Mouse (Mus musculus) layer of hippocampus, adult 11-12 months (tissue): ENCODE data around the gene Tagln3.
A peak's percentile ranks its signal among the peaks of the same experiment; 100 is the strongest.

ENCODE experiments used
- DNase-seq: peaks from one replicate; pipeline ENCODE4 v3.0.0; 2022; ENCODE audit warnings: low spot score

Gene Tagln3

DNA sequence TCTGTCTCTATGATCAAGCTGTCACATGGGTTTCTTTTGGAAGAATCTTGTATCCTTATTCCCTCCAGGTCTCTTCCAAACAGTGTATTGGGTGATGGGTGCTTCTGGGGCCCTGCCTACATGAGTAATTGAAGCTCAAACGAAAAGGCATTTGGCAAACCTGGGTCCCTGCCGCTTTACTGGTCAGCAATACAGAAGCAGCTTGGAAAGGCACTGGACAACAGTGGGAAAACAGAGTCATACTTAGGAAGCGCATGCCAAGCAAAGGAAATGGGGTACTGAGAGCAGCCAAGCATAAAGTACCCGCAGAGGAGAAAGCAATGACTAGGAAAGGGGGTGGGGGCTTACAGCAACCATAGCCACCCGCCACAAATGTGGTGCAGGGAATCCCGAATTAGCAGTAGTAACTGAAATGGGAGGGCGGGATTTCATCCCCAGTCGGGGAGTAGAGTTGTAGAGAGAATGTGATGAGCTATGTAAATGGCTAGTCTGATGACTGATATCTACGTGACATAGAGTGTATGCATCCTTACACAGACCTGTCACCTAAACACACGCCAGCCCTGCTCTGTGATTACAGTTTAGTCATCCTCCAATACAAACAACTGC lies 4.3 kb downstream of the Tagln3 start:
- no peak for DNase-seq

DNA sequence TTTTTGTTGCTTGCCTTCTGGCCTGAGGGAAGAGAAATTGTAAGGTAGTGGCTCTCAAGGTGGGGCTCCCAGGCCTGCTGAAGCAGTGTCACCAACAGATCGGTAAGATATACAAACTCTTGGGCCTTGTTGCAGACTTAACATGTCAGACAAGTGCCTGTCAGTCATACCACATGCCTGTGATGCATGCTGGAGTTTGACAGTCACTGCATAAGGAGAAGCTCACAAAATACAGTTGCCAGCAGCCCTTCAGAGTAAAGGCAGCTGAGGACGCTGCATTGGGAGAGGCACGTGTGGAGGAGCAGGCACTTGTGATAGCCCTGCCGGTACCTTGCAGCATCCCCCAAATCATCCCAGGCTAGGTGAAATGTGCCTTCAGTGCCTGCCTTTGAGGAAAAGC lies 6.1 kb downstream of the Tagln3 start:
- DNase-seq = no peak

DNA sequence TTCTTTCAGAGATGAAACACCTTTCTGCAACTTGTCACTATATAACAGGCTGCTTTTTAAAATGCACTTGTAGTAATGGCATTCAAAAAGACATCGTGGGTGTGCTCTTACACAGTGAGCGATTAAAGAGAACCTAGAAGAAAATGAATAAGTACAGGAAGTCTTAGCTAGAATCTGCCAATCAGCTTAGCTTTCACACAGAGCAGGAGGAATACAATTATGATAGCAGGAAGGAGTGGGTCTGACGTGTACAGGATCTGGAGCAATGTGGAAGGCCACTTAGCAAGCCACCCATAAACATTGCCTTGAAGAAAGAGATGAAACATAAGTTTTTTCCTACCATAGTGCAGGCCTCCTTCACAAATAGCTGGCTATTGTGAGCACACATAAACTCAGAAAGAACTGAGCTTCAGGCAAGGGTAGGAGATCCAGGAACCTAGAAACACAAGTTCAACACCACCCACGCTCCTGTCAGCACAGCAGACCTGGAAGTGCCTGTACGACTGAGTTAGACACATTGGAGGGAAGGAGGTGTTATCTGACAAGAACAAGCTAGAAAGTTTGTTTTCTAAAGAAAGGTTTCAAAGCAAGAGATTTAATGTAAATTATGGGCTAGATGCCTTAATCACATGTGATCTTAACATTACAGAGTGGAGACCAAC lies 9.8 kb downstream of the Tagln3 start:
- no peak for DNase-seq

DNA sequence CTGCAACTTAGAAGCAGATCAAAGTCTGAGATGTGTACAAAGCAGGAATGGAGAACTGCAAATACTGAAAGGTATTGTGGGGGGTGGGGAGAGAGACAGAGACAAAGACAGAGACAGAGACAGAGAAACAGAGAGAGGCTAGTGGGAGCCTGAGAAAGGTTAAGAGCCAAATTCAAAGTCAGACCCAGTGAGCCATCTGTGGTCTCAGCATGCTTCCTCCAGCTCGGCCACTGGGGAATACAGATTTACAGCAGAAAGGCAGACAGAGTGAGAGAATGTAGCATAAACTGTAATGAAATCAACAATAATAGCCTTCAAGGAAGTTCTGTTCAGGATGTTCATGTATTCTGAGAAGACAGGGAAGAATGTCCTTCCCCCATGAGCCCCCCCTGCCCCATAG lies 10.5 kb downstream of the Tagln3 start:
- DNase-seq = no peak

DNA sequence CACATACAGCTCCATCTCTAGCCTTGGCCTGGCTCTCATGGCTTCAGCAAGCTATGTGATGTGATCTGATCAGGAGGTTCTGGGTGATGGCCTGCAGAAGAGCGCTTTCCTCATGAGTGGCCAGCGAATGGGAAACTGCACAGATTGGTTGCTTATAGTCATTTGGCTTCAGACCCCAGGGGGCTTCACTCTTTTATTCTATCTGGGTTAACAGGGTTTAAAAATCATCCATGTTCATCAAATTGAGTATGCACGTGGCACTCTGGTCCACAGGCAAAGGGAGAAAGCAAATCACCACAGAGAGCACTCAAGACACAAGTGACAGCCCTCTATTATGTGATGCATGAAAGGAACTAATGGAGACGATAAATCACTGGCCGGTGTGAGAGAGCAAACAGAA lies 11.1 kb downstream of the Tagln3 start:
- no peak for DNase-seq

DNA sequence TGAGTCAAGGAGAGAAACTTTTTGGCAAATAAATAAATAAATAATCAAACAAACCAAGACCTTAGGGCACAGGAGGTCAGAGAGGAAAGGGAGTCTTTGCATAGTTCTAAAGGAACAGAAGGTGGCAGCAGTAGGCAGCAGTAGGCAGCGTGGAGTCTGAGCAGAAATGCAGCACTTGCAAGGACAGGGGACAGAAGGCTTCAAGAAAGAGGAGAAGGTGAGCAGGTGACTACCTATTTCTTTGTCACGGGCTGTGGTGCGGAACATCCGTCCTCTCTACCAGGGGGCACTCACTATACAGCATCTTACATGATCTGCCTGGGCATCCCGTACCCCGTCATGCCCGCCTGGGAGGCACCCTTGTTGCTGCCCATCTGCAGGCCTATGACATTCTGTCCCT lies 13.1 kb downstream of the Tagln3 start:
- no peak for DNase-seq

DNA sequence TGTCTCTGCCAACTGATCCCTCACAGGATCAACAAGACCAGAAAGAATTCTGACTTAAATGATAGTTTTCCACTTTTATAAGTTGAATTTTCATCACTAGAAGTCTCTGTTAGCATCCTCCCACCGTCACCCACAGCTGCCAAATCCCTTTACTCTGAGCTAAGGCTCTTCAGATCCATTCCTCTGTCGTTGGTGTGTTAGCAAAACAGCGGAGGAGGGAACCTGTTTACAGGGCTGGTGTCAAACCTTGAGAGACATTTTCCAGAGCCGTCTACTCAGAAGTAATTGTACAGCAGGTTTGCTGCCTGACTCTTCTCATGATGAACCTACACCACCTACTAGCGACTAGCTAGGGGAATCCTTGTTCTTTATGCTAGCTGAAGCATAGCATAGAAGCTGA lies 25.1 kb downstream of the Tagln3 start:
- DNase-seq = no peak

DNA sequence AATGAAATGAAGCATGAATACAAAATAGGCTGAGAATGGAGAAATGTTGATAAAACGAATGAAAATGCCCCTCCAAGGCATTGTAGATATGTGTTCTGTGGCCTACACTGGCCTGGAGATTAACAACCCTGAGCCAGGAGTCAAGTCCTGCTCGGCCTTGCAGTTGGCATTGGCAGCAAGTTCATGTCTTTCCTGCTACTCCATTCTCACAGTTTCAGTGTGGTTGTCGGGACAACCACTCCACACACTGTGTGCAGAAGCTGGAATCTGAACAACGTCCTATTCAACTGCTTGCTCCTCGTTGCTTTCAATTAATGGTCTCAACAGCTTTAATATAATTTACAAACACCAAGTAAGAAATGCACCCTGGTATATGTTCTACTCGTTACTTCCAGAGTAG lies 26.4 kb downstream of the Tagln3 start:
- DNase-seq = no peak

DNA sequence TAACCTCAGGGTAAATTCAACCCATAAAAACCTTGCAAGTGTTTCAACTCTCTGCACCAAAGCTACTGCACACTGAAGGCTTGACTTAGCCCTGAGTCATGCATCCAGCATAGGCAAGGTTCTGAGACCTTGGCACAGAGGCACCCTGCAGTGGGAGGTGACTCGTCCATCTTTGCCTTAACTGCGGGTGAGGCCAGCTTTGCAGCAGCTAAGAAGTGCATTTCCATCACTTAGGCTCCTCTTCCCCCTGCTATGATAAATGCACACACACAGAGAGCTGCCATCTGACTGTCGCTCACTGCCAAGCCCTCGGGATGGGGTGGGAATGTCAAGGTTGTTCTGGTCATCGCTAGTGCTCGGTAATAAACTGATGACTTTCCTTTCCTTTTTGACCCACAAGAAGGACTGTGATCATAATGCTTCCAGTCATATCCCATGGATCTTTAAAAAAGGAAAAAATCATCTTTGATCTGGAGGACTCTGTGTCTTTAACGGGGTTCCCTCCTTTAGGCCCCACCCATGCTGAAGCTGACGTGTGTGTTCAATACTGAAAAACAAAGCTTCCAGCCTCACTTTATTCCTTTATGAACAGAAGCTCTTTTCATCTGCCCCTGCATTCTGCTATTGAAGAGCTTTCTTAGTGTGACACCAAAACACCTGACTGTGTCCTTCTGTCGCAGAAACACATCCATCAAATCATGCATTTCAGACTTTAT lies 28.8 kb downstream of the Tagln3 start:
- no peak for DNase-seq

DNA sequence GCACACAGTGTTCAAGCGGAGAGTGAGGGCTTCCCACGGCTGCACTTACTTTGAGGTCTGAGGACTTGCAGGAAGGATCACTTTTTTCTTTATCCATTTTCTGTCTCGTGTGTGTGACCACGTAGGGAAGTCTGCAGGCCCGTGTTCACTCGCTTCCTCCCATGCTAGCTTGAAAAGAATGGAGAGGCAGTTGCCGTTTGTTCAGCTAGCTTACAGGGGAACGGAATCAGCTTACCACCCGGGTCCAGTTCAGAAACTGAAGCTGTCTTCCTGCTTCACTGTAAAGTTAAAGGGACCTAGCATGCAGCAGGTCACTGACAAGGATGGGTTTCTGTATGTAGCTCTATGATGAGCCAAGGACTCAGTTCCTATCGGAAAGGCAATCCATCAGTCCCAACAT lies 30.9 kb downstream of the Tagln3 start, which contains the start of gene Tmprss7:
Gene Tmprss7 (minus strand): TSS at position 101 of the 400 bp plus-strand sequence.
- DNase-seq = no peak

DNA sequence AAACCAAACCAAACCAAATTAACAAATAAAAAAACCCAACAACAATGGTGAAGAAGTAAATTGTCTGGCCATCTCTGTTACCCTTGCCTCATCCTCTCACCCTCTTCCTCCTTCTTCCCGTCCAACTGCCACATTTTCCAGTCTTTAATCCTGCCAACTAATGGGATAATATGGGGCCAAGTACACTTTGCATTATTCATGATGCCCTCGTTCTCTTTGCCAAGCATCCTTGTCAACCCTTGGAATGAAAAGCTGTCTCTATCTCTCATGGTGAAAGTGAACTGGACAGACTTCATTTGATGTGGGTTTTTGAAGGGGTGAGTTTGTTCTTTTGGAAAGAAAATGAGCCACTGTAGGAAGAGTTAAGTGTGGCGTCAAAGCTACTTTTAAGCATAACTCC lies 31.6 kb downstream of the Tagln3 start:
- DNase-seq = no peak

DNA sequence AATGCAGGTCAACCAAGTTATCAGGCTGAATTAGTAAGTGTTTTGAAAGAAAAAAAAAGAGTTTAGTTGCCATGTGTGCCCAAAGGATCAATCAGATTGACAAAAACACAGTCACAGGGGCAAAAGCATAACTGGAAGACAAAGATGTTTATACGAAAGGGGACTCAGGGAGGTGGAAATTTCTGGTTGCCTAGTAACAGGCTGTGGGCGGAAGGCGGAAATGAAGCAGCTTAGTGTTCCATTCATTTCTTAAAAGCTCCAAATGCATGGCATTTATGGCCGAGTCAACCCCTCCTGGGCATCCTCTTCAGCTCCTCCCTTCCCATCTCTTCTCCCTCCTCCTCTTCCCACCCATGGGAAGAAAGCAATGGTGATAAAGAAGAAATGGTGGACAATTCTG lies 34.2 kb downstream of the Tagln3 start:
- DNase-seq = peak; percentile 31

DNA sequence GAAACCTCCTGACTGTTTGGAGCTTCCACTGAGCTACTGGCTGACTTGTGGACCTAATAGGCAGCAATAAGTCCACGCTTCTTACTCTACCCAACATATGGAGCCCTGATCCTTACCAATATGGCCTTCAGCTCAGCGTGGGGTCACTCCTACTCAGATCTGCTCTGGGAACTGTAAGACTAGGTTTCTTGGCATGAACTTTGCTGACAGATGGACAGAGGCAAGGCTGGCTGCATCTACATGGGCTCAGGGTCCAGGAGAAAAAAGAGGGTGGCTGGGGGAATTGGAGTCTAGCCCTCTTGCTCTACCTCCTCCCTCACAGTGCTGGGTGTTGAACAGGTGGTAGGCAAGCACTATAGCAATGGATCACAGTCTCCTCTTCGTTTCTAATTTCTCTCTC lies 37.6 kb downstream of the Tagln3 start:
- DNase-seq = peak; percentile 12

DNA sequence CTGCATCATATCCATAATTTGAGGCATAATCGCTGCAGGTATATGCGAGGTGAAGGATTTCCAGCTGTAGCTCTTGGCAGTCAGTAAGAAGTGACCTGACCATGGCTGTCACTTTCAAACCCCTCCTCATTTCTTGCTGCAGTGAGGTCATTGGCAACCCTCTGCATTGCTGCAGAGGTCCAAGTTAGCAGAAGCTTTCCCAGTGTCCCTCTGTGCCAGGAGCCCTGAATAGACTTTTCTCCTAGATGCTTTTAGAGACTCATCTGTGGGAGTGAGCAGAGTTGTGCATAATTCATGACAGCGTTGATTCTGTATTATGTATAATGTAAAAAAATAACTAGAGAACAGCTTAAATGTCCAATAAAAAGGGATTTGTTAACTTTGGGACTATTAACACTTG lies 39.1 kb downstream of the Tagln3 start:
- no peak for DNase-seq

DNA sequence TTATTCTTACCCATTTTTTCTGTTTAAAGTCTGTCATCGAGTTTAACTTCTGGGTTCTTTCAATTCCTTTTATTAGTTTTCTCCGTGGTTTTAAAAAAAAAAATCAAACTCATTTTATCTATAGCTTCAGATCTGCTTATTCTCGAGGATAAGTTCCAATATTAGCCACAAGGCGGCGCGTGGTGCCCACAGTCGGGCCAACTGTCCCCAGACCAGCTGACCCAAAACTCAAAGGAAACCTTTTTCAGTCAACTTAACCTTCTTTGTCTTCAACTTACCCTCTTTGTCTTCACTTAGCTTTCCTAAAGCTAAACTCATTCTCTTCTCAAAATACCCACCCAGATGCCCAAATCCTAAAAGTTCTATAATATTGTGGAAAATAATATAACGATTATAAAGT lies 39.6 kb downstream of the Tagln3 start:
- peak; percentile 70 for DNase-seq

DNA sequence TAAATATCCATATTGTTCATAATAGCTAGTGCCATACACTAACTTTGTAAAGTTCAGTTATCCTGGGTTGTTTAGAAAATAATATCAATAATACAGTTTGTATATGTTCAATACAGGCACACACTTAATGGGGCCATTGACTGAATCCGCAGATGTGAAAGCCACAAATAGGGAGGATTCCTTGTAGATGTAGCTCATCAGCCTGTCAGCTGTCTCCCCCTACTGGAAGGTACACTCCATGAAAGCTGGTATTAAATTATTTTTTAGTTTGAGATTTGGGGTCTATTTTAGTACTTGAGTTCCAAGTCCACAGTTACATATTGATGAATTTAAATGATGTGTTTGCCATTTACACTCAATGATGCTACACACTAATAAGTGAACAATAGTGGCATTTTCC lies 47.9 kb downstream of the Tagln3 start:
- no peak for DNase-seq

DNA sequence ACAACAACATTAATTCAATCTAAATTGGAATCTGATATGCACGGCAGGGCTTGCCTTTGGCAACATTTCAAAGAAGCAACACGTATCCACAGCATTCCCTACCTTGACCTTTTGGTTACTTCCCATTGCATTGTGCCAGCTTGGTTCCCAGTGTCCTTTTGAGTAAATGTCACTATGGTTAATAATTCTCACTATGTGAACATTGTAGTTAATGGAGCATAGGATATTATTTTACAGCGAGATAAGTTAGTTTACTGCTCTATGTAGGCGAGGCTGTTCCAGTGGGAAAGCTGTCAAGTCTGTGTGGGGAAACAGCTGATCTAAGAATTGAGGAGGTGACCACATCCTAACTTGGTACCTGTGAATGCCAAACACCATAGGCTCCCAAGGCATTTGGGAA lies 54.4 kb downstream of the Tagln3 start:
- DNase-seq = no peak

DNA sequence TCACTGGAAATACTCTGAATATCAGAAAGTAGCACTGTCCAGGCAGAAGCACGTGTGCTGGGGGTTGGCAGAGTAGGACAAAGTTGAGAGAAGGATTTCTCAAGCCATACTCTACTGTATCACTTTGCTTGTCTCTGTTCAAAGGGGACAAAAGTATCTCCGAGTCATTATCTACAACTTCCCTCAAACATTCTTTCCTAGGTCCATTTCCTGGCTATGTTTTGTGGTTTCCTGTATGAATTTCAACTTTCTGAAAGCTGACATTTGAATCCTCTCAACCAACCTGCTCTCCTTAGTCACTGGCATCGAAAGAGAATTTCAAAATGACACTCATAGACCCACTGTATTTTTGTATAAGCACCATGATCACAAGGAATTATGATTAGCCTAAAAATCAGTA lies 56.2 kb downstream of the Tagln3 start:
- DNase-seq = no peak

DNA sequence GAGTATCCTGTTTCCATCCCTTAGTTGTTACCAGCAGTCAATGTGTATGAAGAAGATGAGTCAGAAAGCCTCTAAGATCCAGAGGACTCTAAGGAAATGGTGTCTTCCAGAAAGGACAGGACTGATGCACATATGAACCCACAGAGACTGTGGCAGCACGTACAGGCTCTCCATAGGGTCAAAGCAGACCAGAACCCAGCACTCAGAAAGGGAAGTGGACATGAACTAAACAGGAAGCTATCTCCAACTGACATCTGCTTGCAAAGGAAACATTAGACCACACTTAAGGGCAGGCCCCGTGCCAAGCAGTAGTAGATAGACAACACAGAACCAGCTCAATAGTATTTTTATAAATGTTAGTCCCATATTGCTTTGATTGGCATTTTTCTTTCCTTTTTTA lies 58.3 kb downstream of the Tagln3 start:
- no peak for DNase-seq

DNA sequence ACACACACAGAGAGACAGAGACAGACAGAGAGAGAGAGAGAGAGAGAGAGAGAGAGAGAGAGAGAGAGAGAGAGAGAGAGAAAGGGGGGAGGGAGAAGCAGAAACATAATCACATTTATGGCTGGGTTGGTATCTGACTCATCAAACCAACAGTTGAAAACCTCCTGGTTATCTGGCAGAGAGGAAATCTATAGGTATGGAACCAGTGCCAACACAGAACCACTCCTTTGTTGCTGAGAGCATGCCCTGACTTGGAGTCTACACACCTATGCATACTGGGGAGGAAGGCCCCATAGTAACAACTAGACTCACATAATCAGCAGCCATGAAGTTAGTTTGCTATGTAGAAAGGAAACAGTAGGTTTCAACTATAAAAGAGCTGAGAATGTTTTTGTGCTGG lies 62.0 kb downstream of the Tagln3 start:
- no peak for DNase-seq
